Mouse (Mus musculus): ENCODE data around the gene Fem1a.

DNA sequence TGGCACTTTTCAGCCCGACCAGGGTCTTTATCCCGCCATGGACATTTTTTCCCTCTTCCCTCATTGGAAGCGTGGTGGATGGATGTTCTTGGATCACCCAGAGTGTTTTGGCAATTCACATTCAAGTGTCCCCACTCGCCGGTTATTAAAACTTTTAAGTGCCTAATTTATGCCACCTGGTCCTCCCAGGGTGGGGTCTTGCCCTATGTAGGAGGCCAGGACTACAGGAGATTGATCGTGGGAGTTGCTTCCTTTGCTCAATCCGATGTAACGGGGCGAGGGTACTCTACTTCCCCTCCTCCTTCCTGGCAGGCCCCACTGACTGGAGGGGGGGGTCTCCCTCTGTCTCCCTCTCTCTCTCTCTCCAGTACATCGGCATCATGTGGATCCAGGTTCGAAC is 48.1 kb downstream of the Fem1a start:
- TF ChIP-seq CTCF (IDR thresholded peaks at IDR 0.05; ENCODE audit: borderline replicate concordance, extremely low read depth, insufficient read depth, insufficient read length) = no peak
- TF ChIP-seq POLR2A (IDR thresholded peaks at IDR 0.05; ENCODE audit: borderline replicate concordance, extremely low read depth, insufficient read depth, insufficient read length, poor library complexity, severe bottlenecking) = no peak

Data from brain, embryonic 14.5 days (tissue).